Mouse (Mus musculus) adrenal gland, adult 8-10 months (tissue): Measurements from ENCODE around the gene Trim56. TPM values are rescaled to one million over a fixed set of nuclear protein-coding genes. Genes with fewer than 3 reads are reported as not detected.

Experiments used
- DNase-seq: peaks from one replicate; pipeline ENCODE4 v3.0.0; 2022
- total RNA-seq, 4 experiments: library from RNA; stranded (reverse); gene quantifications; 2 replicates each; pipeline ENCODE4 v1.2.4; 2022

The Trim56 gene
- total RNA-seq, 4 experiments from 2014 or later, result 44.0 to 57.1 (median 54.0) TPM

DNA sequence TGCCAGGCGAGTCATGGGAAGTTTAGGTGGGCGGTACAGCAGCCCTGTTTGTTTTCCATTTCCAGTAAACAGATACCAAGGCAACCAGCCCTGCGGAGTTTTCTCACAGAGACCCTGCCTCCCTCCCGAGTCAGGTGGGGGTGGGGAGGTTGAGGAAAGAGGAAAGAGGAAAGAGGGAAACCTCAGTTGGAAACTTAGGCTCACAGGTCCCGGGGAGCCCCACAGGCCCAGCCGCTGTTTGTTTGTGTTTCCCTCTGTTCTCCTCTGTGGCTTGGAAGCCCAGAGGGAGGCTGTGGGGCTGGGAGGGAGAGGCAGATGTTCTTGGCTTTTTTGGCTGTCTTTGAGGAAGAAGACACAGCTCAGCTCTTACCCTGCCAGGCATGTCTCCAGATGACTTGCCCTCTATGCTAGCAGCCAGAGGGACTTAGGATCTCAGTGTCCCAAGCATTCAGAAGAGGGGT lies 41.8 kb downstream of the Trim56 start:
- DNase-seq, result no peak

DNA sequence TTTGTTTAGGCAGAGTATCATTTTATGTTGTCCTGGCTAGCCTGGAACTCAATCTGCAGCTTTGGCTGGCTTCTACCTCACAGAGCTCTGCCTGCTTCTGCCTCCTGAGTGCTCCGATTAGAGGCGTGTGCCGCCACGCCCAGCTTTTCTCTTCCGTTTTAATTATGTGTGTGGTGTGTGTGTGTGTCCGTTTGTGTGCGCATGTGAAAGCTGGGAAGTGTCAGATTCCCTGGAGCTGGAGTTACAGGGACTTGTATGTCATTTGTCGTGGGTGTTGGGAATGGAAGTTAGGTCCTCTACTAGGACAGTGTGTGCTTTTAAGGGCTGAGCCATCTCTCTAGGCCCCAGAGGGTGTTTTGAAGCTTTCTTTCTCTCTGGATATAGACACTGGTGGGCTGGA lies 42.9 kb downstream of the Trim56 start:
- no peak for DNase-seq

DNA sequence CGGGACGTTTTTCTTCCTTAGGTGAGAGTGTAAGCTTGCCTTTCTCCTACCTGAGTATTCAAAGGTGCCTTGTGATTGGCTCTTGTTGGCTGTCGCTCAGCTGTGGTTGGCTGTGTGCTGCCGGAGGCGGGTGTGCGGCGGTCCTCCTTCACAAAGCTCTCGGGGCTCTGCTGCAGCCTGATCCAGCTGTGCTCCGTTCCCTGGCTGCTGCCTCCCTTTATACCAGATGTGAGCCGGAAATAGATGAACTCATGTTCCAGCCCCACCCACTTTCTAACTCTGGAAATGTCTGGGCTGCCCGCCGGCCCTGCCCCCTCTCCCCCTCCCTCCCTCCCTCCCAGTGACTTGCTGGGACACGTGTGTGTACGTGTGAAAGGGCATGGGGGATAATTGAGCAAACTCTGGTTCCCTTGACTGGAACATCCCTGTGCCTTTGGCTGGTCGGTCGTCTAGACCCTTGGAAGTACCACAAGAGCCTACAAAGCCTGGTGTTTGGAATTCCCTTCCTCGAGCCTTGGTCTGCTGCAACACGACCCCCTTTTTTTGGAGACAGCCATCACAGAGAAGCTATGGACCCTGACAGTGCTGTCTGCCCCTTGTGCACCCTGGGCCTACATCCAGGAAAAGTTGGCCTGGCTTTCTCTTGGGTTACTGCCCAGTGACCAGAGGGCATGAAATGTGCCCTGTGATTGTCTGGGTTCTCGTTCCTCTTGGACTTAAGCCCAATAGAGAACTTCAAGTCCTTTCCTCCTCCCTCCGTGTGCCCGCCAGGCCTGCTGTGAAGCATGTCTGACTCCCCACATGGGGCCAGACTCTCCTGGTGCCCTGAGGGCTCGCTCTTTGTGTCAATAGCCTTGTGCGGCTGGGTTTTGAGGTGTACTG lies 43.7 kb downstream of the Trim56 start, which contains the start of gene Serpine1:
TSS of gene Serpine1 (minus strand) at position 190 of the 882 bp plus-strand sequence.
- peak; percentile 71 for DNase-seq

DNA sequence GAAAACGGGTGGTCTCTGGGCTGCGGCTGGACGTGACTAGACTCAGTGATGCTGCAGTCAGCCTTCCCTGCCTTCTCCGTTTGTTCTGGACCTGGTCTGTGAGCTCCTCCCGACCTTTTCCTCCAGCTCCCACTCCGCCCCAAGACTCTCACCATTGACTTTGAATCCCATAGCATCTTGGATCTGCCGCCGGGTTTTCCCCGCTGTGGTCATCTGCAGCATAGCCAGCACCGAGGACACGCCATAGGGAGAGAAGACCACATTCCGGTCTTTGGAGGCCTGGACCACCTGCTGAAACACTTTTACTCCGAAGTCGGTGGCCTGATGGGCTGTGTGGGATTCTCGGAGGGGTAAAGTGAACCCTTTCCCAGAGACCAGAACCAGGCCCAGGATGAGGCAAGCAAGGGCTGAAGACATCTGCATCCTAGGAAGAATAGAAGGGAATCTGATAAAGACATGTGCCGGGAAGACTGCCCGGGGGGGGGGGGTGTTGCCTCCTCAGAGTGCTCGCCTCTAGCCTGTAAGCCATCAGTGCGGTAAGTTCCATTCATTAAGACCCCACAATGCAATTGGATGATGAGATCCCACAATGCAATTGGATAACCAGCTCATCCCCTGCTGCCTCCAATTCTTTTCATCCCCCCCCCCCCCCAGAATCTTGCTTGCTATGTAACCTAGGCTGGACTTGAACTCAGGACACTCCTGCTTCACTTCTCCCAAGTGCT lies 45.0 kb downstream of the Trim56 start:
- no peak for DNase-seq

DNA sequence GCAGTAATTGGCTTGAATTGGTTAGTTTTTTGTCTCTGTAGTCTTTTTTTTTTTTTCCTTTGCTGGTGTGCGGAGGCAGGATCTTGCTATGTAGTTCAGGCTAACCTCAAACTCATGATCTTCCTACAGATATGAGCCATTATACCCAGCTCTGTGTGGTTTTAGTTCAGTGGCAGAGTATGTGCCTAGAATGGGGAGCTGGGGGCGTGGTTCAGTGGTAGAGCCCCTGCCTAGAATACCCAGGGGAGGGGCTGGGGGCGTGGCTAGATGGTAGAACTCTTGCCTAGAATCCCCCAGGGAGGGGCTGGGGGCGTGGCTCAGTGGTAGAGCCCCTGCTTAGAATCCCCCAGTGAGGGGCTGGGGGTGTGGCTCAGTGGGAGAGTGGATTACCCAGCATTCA lies 47.3 kb downstream of the Trim56 start:
- DNase-seq, result no peak

DNA sequence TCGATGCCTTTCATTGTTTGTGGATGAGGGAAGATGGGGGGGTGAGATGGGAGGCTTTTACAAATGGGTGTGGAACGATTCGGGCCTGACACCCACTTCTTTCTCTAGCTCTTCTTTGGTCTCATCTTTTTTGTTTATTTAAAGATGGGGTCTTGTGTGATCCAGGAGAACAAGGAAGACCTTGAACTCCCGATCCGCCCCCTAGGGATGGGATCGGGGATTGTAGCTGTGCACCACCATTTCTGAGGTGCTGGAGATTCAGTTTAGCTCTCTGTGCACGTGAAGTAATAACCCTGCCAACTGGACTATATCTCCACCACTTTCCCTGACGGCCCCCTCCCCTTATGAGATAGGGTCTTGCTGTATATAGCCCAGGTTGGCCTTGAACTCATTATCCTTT lies 50.1 kb downstream of the Trim56 start:
- DNase-seq, result no peak

DNA sequence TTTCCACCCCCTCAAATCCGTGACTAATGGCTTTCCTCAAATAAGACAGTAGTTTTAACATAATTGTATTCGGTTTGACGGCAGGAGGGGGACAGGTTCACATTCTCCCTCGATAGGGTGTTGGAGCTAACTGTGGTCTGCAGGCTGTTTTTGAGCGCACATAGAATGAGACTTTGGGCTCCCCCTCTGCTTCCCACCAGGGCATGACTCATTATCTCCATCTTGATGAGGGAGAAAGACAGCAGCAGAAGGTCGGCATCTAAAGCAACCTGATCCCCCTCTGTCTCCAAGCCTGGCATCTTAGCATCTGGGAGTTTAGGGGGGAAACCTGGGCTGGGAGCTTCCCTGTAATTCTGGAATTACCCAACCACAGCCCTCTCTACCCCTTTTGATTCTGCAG lies 50.6 kb downstream of the Trim56 start:
- no peak for DNase-seq

DNA sequence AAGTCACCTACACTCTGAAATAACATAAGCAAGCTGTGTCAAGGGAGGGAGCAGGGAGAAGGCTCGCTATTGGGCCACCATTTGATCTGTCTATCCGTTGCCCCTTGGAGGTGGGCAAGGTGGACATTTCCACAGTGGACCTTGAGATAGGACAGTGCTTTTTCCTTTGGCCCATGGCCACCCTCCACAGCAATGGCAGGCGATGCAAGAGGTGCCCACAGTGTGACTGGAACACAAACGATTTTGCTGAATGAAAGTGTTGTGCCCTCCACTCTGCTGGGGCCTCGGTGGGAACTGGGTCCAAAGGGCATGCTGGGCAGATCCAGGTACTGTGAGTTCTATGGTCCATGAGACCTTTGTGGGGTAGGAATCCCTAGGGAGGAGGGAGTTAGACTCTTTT lies 53.4 kb downstream of the Trim56 start:
- DNase-seq, result no peak

DNA sequence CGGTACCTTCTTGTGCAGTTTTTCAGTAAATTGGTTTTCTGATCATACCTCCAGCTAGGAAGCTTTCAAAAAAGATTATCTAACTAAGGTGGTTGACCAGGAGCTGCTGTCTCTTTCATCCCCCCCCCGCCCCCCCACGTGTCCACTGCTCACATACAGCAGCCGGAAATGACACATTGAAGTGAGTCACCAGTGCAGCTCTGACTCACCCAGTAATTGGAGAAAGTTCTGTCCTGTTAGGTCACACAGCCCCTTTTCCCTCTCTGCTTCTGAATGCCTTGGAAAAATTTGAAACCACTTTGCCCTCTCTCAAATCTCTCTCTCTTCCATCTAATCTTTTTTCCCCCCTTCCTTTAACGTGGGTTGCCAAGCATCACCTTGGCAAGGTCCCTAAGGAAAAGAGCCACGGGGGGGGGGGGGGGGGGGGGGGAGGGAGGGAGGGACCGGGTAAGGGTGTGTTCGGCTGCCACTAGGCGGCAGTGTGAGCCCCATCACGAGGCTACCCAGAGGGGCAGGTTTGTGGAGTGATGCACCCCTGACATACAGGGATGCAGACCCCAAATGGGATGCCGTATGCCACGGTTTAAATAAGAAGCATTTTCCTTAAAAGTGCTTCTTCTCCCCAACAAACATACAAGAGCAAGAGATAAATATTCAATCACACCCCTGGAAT lies 54.1 kb downstream of the Trim56 start:
- peak; percentile 74 for DNase-seq

Other genes starting within 250 kb of the Trim56 start
- gene Col26a1, start 233.0 kb downstream of the Trim56 start, total RNA-seq, result 1 to 10 TPM in 2 of 4 experiments, under 1 TPM in 2; 0.22 to 1.4 (median 0.94) TPM
- 10 to 100 TPM; 30.5 to 53.5 (median 41.9) TPM for gene Ift22, start 208.1 kb downstream of the Trim56 start, total RNA-seq
- gene Fis1, start 162.9 kb downstream of the Trim56 start, total RNA-seq, result 100 to 1,000 TPM; 210 to 255 (median 217) TPM
- gene Cldn15, start 149.6 kb downstream of the Trim56 start, total RNA-seq, result 10 to 100 TPM in 3 of 4 experiments, 1 to 10 TPM in 1; 9.5 to 13.7 (median 12.1) TPM
- gene Plod3, start 129.2 kb downstream of the Trim56 start, total RNA-seq, result 10 to 100 TPM; 68.6 to 74.5 (median 72.1) TPM
- gene Znhit1, start 128.2 kb downstream of the Trim56 start, total RNA-seq, result 10 to 100 TPM; 77.8 to 96.8 (median 83.5) TPM
- 10 to 100 TPM in 2 of 4 experiments, 1 to 10 TPM in 2; 4.4 to 20.9 (median 9.9) TPM for gene Vgf, start 89.8 kb downstream of the Trim56 start, total RNA-seq
- 100 to 1,000 TPM; 104 to 120 (median 106) TPM for gene Ap1s1, start 70.1 kb downstream of the Trim56 start, total RNA-seq
- 1 to 10 TPM; 2.7 to 9.5 (median 6.5) TPM for gene Serpine1, start 43.9 kb downstream of the Trim56 start, total RNA-seq
- not detected for gene Muc3, start 33.1 kb upstream of the Trim56 start, total RNA-seq
- 1 to 10 TPM in 1 of 4 experiments, under 1 TPM in 2, not detected in 1; 0.14 to 1.0 (median 0.75) TPM for gene Muc3a, start 96.2 kb upstream of the Trim56 start, total RNA-seq
- 10 to 100 TPM; 11.5 to 22.5 (median 16.8) TPM for gene Ache, start 171.3 kb upstream of the Trim56 start, total RNA-seq
- 10 to 100 TPM; 13.0 to 16.4 (median 15.8) TPM for gene Ufsp1, start 178.4 kb upstream of the Trim56 start, total RNA-seq
- 100 to 1,000 TPM; 145 to 244 (median 187) TPM for gene Srrt, start 191.5 kb upstream of the Trim56 start, total RNA-seq
- gene Trip6, start 198.2 kb upstream of the Trim56 start, total RNA-seq, result 10 to 100 TPM; 35.7 to 54.9 (median 48.5) TPM
- 10 to 100 TPM; 10.2 to 22.1 (median 16.6) TPM for gene Slc12a9, start 217.4 kb upstream of the Trim56 start, total RNA-seq
- 10 to 100 TPM; 51.4 to 70.3 (median 61.1) TPM for gene Ephb4, start 233.9 kb upstream of the Trim56 start, total RNA-seq